Mouse (Mus musculus) thymus, postnatal 25 days (tissue): ENCODE results near the gene Mettl27.

Experiments used
- DNase-seq: peaks from one replicate; pipeline ENCODE4 v3.0.0; 2022

Mettl27 gene

DNA sequence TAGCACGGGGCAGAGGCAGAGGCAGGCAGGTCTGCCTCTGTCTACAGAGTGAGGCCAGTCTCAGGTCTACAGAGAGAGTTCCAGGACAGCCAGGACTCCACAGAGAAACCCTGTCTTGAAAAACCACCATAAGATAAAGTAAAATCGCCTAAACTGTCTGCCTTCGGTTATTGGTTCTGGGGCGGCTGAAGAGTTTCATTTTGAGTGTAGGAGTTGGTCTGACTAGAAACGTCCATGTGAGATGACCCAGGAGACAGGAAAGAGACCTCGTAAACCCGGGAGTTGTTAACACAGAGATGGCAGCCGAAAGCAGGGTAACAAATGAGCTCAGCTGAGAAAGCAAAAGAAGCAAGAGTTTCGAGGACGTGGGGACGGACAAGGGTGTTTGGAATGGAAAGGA lies 57.0 kb downstream of the Mettl27 start:
- DNase-seq: no peak

DNA sequence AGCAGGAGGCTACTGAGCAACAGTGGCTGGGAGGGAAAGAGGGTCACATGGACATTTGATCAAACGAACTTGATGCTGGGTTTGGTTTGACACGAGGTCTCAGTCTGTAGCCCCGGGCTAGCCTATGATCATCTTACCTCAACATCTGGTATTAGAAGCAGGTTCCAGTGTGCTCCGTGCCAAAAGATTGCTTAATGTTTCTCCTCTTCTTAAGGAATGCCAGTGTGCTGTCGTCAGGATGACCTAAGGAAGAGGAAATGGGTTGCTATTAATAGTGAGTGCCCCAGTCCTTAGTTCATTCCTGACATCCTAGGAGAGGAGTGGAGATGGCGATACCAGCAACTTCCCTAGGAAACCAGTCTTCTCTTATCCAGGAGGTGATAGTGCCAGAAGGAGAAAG lies 57.6 kb downstream of the Mettl27 start:
- no peak for DNase-seq
